Mouse (Mus musculus): Measurements from ENCODE around the gene Hrc. TPM values are rescaled to one million over a fixed set of nuclear protein-coding genes. Genes with fewer than 3 reads are reported as not detected.
A peak's percentile ranks its signal among the peaks of the same experiment; 100 is the strongest.
"Not testable (repeated sequence)": the region's sequence is repeated elsewhere in the genome, so short reads cannot be mapped to it uniquely, and the experiment has no call there.

Gene Hrc
- total and polyA plus RNA-seq, 2 experiments from 2014 or later = 0.26 to 0.34 TPM

DNA sequence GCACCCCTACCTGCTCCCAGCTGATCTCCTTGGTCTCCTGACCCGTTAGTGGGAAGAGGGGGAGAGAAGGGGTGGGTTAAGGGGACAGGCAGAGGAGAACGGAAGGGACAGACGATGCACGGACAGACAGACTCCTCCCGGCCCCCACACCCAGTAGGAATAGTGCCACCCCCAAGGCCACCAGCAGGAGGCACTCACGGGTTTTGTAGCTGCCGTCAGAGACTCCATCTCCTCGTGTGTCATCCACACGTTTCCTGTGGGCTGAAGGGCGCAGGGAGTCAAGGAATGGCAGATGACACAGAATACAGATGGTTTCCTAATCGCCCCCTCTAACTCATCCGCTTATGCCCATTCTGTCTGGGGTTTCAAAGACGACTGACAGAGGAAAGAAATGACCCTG is 8.5 kb downstream of the Hrc start:
- no peaks in the 10 kb centered on the region for H3K9me3 ChIP-seq (ENCODE audit: low read length)
- peak; percentile 39 for TF ChIP-seq CTCF (IDR thresholded peaks at IDR 0.05; ENCODE audit: low read depth)
- no peak for DNase-seq (ENCODE audit: low spot score)
- H3K4me2 ChIP-seq (ENCODE audit: low read depth, low read length) = no peak overlapping the region
- H3K36me3 ChIP-seq (ENCODE audit: insufficient read depth, low read length) = peaks cover 29% of the 10 kb centered on the region; the same call in 1 of the 2 replicates
- H3K27ac ChIP-seq = no peak overlapping the region
- H3K4me3 ChIP-seq (ENCODE audit: low read length) = no peak overlapping the region
- H3K9ac ChIP-seq (replicated peaks; ENCODE audit: low read length) = no peak overlapping the region
- no peak for ATAC-seq
- no peaks in the 10 kb centered on the region for H3K27me3 ChIP-seq (ENCODE audit: insufficient read depth, low read length)
- H3K4me1 ChIP-seq (ENCODE audit: insufficient read depth, low read length) = peaks cover 6% of the 10 kb centered on the region; the same call in 1 of the 2 replicates
- WGBS = 36% methylated on average over 13 of the region's 13 CpGs

DNA sequence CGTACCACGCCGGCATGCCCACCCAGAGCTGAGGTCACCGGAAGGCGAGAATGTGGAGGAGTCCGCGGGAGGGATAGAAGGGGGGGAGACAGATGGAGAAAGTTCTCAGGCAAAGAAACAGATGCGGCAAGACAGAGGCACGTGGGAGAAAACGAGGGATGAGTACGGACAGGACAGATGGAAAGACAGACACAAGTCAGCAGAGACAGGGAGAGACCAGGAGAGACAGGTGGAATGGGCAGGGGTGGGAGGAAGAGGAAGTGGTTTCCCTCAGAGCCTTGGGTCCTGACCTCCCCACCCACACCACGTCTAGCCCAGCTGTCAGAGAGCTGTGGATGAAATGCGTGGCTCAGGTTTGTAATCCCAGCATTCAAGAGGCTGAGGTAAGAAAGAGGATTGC is 11.8 kb downstream of the Hrc start:
- ATAC-seq (no peak), DNase-seq (ENCODE audit: low spot score) (no peak)
- H3K36me3 ChIP-seq (ENCODE audit: insufficient read depth, low read length) = peaks cover 46% of the 10 kb centered on the region; the same call in 1 of the 2 replicates
- 84% methylated on average over 13 of the region's 13 CpGs for WGBS
- no peak overlapping the region for H3K4me2 ChIP-seq (ENCODE audit: low read depth, low read length)
- H3K9ac ChIP-seq (replicated peaks; ENCODE audit: low read length) = no peak overlapping the region
- no peak overlapping the region for H3K4me3 ChIP-seq (ENCODE audit: low read length)
- no peaks in the 10 kb centered on the region for H3K27me3 ChIP-seq (ENCODE audit: insufficient read depth, low read length)
- no peak for TF ChIP-seq CTCF (IDR thresholded peaks at IDR 0.05; ENCODE audit: low read depth)
- no peaks in the 10 kb centered on the region for H3K9me3 ChIP-seq (ENCODE audit: low read length)
- H3K27ac ChIP-seq = no peak overlapping the region
- no peaks in the 10 kb centered on the region for H3K4me1 ChIP-seq (ENCODE audit: insufficient read depth, low read length)

DNA sequence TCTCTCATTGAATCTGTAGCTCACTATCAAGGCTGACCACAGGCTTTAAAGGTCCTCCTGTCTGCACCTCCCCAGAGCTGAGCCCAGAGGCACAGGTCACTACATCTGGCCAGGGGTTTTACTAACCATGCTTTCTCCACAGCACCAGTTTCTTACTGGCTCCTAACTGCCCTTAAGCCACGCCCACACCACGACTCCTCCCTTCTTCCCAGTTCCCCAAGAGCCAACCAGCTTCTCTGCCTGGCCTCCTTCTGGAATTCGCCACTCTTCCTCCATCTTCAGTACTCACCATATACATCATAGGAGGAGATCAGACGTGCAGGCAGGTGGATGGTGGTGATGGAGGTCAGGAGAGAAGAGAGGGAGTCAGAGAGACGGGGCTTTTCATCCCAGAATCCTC is 18.0 kb downstream of the Hrc start:
- Histone ChIP-seq H3K9ac (replicated peaks; ENCODE audit: low read length) (no peak overlapping the region), H3K4me2 (ENCODE audit: low read depth, low read length) (no peak overlapping the region), H3K9me3 (ENCODE audit: low read length) (no peaks in the 10 kb centered on the region), H3K27me3 (ENCODE audit: insufficient read depth, low read length) (no peaks in the 10 kb centered on the region), H3K4me3 (ENCODE audit: low read length) (no peak overlapping the region), H3K4me1 (ENCODE audit: insufficient read depth, low read length) (no peaks in the 10 kb centered on the region), H3K36me3 (ENCODE audit: insufficient read depth, low read length) (peaks cover 53% of the 10 kb centered on the region), H3K27ac (no peak overlapping the region)
- no peak for TF ChIP-seq CTCF (IDR thresholded peaks at IDR 0.05; ENCODE audit: low read depth)
- ATAC-seq = no peak
- DNase-seq (ENCODE audit: low spot score) = no peak
- WGBS = 25% methylated on average over 5 of the region's 5 CpGs

DNA sequence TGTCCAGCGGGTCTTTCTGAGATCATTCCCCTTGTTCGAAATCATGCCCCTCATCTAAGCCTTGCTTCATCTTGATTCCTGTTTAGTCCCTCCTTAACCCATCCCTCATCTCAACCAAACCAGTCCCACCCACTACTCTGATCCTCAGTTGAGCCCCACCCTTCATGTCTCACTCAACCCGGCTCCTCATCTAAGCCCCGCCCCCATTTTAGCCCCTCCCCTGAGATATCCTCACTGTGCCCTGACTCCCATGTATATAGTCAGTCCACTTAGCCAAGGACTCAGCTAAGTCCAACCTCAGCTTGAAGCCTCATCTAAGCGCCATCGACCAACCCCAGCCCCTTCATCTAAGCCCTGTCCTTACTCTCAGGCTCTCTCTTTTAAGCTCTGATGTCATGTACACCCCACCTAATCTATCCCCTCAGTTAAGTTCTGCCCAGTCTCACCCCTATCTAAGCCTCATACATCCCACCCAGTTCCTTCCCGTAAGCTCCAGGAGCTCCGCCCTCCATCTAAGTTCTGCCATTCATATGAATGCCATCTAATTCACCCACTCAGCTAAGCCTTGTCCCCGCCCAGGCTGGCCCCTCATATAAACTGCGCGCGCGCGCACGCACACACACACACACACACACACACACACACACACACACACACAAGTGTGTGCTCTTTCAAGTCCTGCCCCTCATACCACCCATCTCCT is 20.4 kb downstream of the Hrc start:
- Histone ChIP-seq H3K9me3 (ENCODE audit: low read length) (no peaks in the 10 kb centered on the region), H3K9ac (replicated peaks; ENCODE audit: low read length) (no peak overlapping the region), H3K4me2 (ENCODE audit: low read depth, low read length) (no peak overlapping the region), H3K27me3 (ENCODE audit: insufficient read depth, low read length) (no peaks in the 10 kb centered on the region), H3K36me3 (ENCODE audit: insufficient read depth, low read length) (peaks cover 32% of the 10 kb centered on the region), H3K4me1 (ENCODE audit: insufficient read depth, low read length) (no peaks in the 10 kb centered on the region), H3K4me3 (ENCODE audit: low read length) (no peak overlapping the region), H3K27ac (no peak overlapping the region)
- DNase-seq (ENCODE audit: low spot score) (no peak), ATAC-seq (0 out of 2 replicates have a peak, but pooled peaks have one; percentile 28)
- WGBS = 75% methylated on average over 15 of the region's 15 CpGs
- no peak for TF ChIP-seq CTCF (IDR thresholded peaks at IDR 0.05; ENCODE audit: low read depth)

DNA sequence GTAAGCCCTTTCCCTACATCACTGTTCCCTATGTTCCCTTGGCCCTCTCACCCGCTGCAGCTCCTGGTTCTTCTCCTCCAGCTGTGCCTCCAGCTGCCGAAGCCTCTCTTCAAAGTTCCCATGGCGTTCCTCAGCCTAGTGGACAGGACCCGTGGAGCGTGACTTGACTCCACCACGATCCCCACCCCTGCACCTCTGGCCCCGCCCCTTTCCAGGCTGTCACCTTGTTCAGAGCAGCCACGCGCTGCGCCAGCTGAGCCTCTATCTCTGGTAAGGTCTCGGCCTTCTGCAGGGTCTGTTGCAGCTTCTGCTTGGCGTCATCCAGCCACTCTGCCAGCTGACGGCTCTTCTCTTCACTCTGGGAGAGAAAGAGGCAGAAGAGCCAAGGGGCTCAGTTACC is 21.0 kb downstream of the Hrc start:
- no peak for ATAC-seq
- Histone ChIP-seq H3K4me1 (ENCODE audit: insufficient read depth, low read length) (no peaks in the 10 kb centered on the region), H3K4me2 (ENCODE audit: low read depth, low read length) (no peak overlapping the region), H3K36me3 (ENCODE audit: insufficient read depth, low read length) (peaks cover 31% of the 10 kb centered on the region), H3K9me3 (ENCODE audit: low read length) (no peaks in the 10 kb centered on the region), H3K4me3 (ENCODE audit: low read length) (no peak overlapping the region), H3K9ac (replicated peaks; ENCODE audit: low read length) (no peak overlapping the region), H3K27me3 (ENCODE audit: insufficient read depth, low read length) (no peaks in the 10 kb centered on the region), H3K27ac (no peak overlapping the region)
- TF ChIP-seq CTCF (IDR thresholded peaks at IDR 0.05; ENCODE audit: low read depth) = no peak
- 63% methylated on average over 13 of the region's 13 CpGs for WGBS
- DNase-seq (ENCODE audit: low spot score) = no peak

DNA sequence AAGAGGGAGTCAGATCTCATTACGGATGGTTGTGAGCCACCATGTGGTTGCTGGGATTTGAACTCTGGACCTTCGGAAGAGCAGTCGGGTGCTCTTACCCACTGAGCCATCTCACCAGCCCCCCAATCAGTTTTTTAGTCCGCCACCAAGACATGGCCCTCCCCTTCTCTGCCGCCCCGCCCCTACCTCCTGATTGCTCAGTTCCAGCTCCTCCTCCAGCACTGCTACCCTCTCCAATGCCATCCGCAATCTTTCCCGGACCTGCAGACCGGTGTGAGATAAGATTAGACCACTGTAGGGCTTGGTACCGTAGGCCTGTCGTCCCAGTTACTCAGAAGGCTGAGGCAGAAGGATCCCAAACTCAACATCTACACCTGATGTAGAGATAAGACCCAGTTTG is 24.0 kb downstream of the Hrc start:
- ATAC-seq; H3K4me3 ChIP-seq (ENCODE audit: low read length); H3K9me3 ChIP-seq (ENCODE audit: low read length); H3K4me2 ChIP-seq (ENCODE audit: low read depth, low read length); H3K27ac ChIP-seq; DNase-seq (ENCODE audit: low spot score); H3K27me3 ChIP-seq (ENCODE audit: insufficient read depth, low read length); H3K9ac ChIP-seq (replicated peaks; ENCODE audit: low read length); H3K4me1 ChIP-seq (ENCODE audit: insufficient read depth, low read length): not testable (repeated sequence)
- WGBS = 78% methylated on average over 10 of the region's 11 CpGs
- peaks cover 20% of the 10 kb centered on the region for H3K36me3 ChIP-seq (ENCODE audit: insufficient read depth, low read length)

DNA sequence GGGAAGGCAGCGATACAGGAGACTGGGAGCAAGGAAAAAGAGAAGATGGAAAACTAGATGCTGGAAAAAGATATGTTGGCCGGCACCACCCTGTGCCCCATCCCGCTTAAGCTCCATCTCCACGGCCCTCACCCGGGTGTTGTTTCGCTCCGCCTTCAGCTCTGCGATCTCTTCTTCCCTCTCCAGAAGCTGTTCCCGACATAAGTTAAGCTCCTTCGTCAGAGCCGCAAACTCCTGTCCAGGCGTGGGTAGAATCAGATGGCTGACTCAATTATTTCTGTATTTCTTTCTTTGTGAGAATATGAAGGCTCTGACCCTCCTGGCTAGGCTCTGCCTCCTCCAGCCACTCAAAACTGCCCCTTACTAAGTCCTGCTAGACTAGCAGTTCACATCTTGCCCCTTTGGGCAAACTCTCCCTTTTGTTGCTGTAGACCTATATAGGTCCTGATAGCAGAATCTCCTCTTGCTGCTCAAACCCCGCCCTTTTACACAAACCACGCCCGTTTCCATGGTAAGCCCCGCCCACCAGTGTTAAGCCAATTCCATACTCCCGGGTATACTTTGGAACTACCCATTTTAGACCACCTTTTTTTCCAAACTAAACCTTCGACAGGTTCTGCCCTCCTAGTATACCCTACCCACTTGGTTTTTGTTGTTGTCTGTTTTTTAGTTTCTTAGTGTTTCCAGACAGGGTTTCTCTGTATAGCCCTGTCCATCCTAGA is 25.5 kb downstream of the Hrc start:
- H3K36me3 ChIP-seq (ENCODE audit: insufficient read depth, low read length) = peaks cover 14% of the 10 kb centered on the region
- no peaks in the 10 kb centered on the region for H3K27me3 ChIP-seq (ENCODE audit: insufficient read depth, low read length)
- no peak for DNase-seq (ENCODE audit: low spot score)
- no peak; the same call in 1 of the 2 replicates for ATAC-seq
- no peak for TF ChIP-seq CTCF (IDR thresholded peaks at IDR 0.05; ENCODE audit: low read depth)
- no peak overlapping the region for H3K27ac ChIP-seq
- WGBS = 61% methylated on average over 18 of the region's 18 CpGs
- peak overlapping the region; percentile 46; the same call in 1 of the 2 replicates for H3K4me3 ChIP-seq (ENCODE audit: low read length)
- no peak overlapping the region for H3K9ac ChIP-seq (replicated peaks; ENCODE audit: low read length)
- H3K9me3 ChIP-seq (ENCODE audit: low read length) = no peaks in the 10 kb centered on the region
- peak overlapping the region; percentile 68; the same call in 1 of the 2 replicates for H3K4me2 ChIP-seq (ENCODE audit: low read depth, low read length)
- H3K4me1 ChIP-seq (ENCODE audit: insufficient read depth, low read length) = peaks cover 11% of the 10 kb centered on the region

All from hindbrain, postnatal 0 days (tissue).